Comparison of ENCODE assay signal across 8 mouse cellular contexts in genomic region chr10:60346056-60346455, GRCm38 (mm10). TPM values are rescaled to one million over a fixed set of nuclear protein-coding genes. Genes with fewer than 3 reads are reported as not detected.
DNase-seq lines count a peak whose midpoint lies in the region; ATAC-seq and TF ChIP-seq lines count a peak whose summit lies in the region.

No protein-coding gene starts in this region.

- no peak for TF ChIP-seq CTCF in lung, embryonic 14.5 days (IDR thresholded peaks at IDR 0.05; ENCODE audit: low read depth)

- H3K27me3 ChIP-seq in lung, embryonic 14.5 days (ENCODE audit: insufficient read depth, low read length): no peaks in the 10 kb centered on the region
- H3K27me3 ChIP-seq in embryonic facial prominence, embryonic 12.5 days: 0 out of 2 replicates have a peak, but pooled peaks cover 7% of the 10 kb centered on the region
- H3K27me3 ChIP-seq in liver, embryonic 15.5 days: no peaks in the 10 kb centered on the region

- H3K36me3 ChIP-seq in lung, embryonic 14.5 days (ENCODE audit: insufficient read depth): no peaks in the 10 kb centered on the region
- H3K36me3 ChIP-seq in embryonic facial prominence, embryonic 12.5 days: no peaks in the 10 kb centered on the region
- no peaks in the 10 kb centered on the region for H3K36me3 ChIP-seq in liver, embryonic 15.5 days (replicated peaks)

- peak; percentile 57 for DNase-seq in CD4-positive, CD25-positive, alpha-beta regulatory T cell, adult 2 months (ENCODE audit: low read depth, low spot score)
- no peak for DNase-seq in lung, embryonic 14.5 days
- no peak for DNase-seq in lung, postnatal 10 days
- DNase-seq in ovary, postnatal 14 days (ENCODE audit: low spot score): no peak
- no peak for DNase-seq in right cerebral cortex, postnatal 10 days (ENCODE audit: low spot score in 2 of 2)

- H3K4me1 ChIP-seq in lung, embryonic 14.5 days (ENCODE audit: insufficient read depth): peaks cover 29% of the 10 kb centered on the region
- peaks cover 36% of the 10 kb centered on the region for H3K4me1 ChIP-seq in embryonic facial prominence, embryonic 12.5 days
- peaks cover 68% of the 10 kb centered on the region for H3K4me1 ChIP-seq in liver, embryonic 15.5 days (replicated peaks)

- H3K9me3 ChIP-seq in lung, embryonic 14.5 days (ENCODE audit: low read depth, low read length): no peaks in the 10 kb centered on the region
- H3K9me3 ChIP-seq in embryonic facial prominence, embryonic 12.5 days: no peaks in the 10 kb centered on the region
- no peaks in the 10 kb centered on the region for H3K9me3 ChIP-seq in liver, embryonic 15.5 days (replicated peaks)

- 75% methylated on average over 4 of the region's 4 CpGs for WGBS in lung, embryonic 14.5 days
- 80% methylated on average over 4 of the region's 4 CpGs for WGBS in embryonic facial prominence, embryonic 12.5 days
- 66% methylated on average over 4 of the region's 4 CpGs for WGBS in liver, embryonic 15.5 days (ENCODE audit: insufficient replicate concordance)

- no peak for ATAC-seq in CD4-positive, CD25-positive, alpha-beta regulatory T cell, adult 4 months
- ATAC-seq in lung, embryonic 14.5 days (ENCODE audit: insufficient read depth): no peak
- ATAC-seq in embryonic facial prominence, embryonic 12.5 days (ENCODE audit: insufficient number of reproducible peaks, insufficient read depth, low FRiP score, low TSS enrichment): no peak
- no peak for ATAC-seq in liver, embryonic 15.5 days (ENCODE audit: insufficient read depth)

- peak overlapping the region; percentile 70 for H3K4me2 ChIP-seq in lung, embryonic 14.5 days
- H3K4me2 ChIP-seq in embryonic facial prominence, embryonic 12.5 days (replicated peaks): 0 out of 2 replicates have a peak overlapping the region, but pooled peaks have one; percentile 56
- peak overlapping the region; percentile 87 for H3K4me2 ChIP-seq in liver, embryonic 15.5 days

- no peak overlapping the region for H3K4me3 ChIP-seq in lung, embryonic 14.5 days (ENCODE audit: low read depth, low read length)
- H3K4me3 ChIP-seq in embryonic facial prominence, embryonic 12.5 days: no peak overlapping the region
- 0 out of 2 replicates have a peak overlapping the region, but pooled peaks have one; percentile 74 for H3K4me3 ChIP-seq in liver, embryonic 15.5 days (replicated peaks)

- H3K9ac ChIP-seq in lung, embryonic 14.5 days: no peak overlapping the region
- H3K9ac ChIP-seq in embryonic facial prominence, embryonic 12.5 days: no peak overlapping the region
- peak overlapping the region; percentile 17; the same call in 1 of the 2 replicates for H3K9ac ChIP-seq in liver, embryonic 15.5 days

- H3K27ac ChIP-seq in lung, embryonic 14.5 days (ENCODE audit: low read depth): no peak overlapping the region
- H3K27ac ChIP-seq in embryonic facial prominence, embryonic 12.5 days: no peak overlapping the region
- no peak overlapping the region for H3K27ac ChIP-seq in liver, embryonic 15.5 days (replicated peaks)

RNA-seq across cellular contexts. Expression of gene Vsir, which starts 0.6 kb away (rescaled TPM):
- 100 to 1,000 TPM; 171 to 206 TPM for polyA plus RNA-seq in CD4-positive, CD25-positive, alpha-beta regulatory T cell, adult 4 months (2017; shearing (Covaris generic))
- polyA plus RNA-seq in lung, embryonic 14.5 days (2014; fragmentation: Nextera tagmentation; extraction: Ambion mirVana): 4.3 and 6.7 TPM in 2 replicates
- polyA plus RNA-seq in embryonic facial prominence, embryonic 12.5 days (2016; fragmentation: Nextera tagmentation; extraction: Ambion mirVana): 1.9 and 2.2 TPM in 2 replicates
- polyA plus RNA-seq in liver, embryonic 15.5 days (2015; fragmentation: Nextera tagmentation; extraction: Ambion mirVana): 11.0 and 11.4 TPM in 2 replicates

RNA-seq across cellular contexts. Expression of gene Gm17455, which starts 53.5 kb away (rescaled TPM):
- polyA plus RNA-seq in CD4-positive, CD25-positive, alpha-beta regulatory T cell, adult 4 months (2017; shearing (Covaris generic)): 1 to 10 TPM; 1.5 to 3.7 TPM
- polyA plus RNA-seq in lung, embryonic 14.5 days (2014; fragmentation: Nextera tagmentation; extraction: Ambion mirVana): 0.74 and 1.2 TPM in 2 replicates
- polyA plus RNA-seq in embryonic facial prominence, embryonic 12.5 days (2016; fragmentation: Nextera tagmentation; extraction: Ambion mirVana): 0.59 and 1.8 TPM in 2 replicates
- polyA plus RNA-seq in liver, embryonic 15.5 days (2015; fragmentation: Nextera tagmentation; extraction: Ambion mirVana): 0.22 TPM in 1 of 2 replicates, not detected in the other

Comparison
In these comparisons a context has a peak if more than half of its experiments do, and no peak if none do; other contexts are left out.
1. RNA of gene Vsir, which starts 0.6 kb away (polyA plus RNA-seq): 171 to 206 TPM in CD4-positive, CD25-positive, alpha-beta regulatory T cell, adult 4 months; 11.0 to 11.4 TPM in liver, embryonic 15.5 days, 4.3 to 6.7 TPM in lung, embryonic 14.5 days and 1.9 to 2.2 TPM in embryonic facial prominence, embryonic 12.5 days; every median in the first group is over 10 times any median in the second.
2. Peak in every context shown above with its lines, with median percentiles within 50 percentile points of each other: H3K4me2 ChIP-seq.